Comparison of ENCODE assay signal across 9 mouse cellular contexts in the genomic region with DNA sequence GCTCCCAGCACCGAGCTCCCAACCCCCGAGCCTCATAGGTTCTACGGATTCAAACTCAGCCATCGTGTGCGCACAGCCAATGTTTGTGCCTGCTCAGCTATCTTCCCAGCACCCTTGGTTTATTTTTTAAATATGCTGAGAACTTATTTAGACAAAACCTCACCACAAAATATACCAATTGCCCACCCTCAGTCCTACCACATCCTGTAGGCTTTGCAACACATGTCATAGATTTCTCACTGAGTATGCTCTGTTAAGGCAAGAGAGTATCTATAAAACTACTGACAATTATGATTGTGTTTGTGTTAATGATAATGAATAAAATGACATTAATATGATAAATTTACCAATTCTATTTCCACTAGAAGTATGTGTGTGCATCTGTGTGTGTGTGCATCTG.
"Had no signal": no experiment of that assay in that cellular context is flagged by ENCODE, and none has a peak within 500 bp of the region (broad histone marks: within the 10 kb centered on the region; RNA-seq: fewer than 3 reads in every experiment).

No protein-coding gene starts in this region.

- ATAC-seq: lung, postnatal 0 days had no signal

- DNase-seq: kidney, postnatal 14 days; left cerebral cortex, postnatal 4 days; lung, adult 2 months; lung, postnatal 4 days; midbrain, embryonic 14.5 days; right cerebral cortex, adult 18-20 months; right cerebral cortex, postnatal 25 days; thymus, postnatal 14 days had no signal
